Mouse (Mus musculus) cortical plate, adult 2 months (tissue): Measurements from ENCODE around the gene Fbxl14. TPM values are rescaled to one million over a fixed set of nuclear protein-coding genes. Genes with fewer than 3 reads are reported as not detected.
"Not testable (repeated sequence)": the region's sequence is repeated elsewhere in the genome, so short reads cannot be mapped to it uniquely, and the experiment has no call there.

Experiments
- H3K27ac ChIP-seq: fragments of 200-500 bp; 2 replicates; pipeline ENCODE4 v1.5.1; 2012; ENCODE audit warnings: low read length, control low read depth, inconsistent platforms; ENCODE audit not compliant: insufficient read depth
- H3K4me1 ChIP-seq: fragments of 200-500 bp; 2 replicates; pipeline ENCODE4 v1.6.1; 2011; ENCODE audit warnings: low read length; ENCODE audit not compliant: control insufficient read depth, insufficient read depth
- H3K4me3 ChIP-seq: fragments of 200-500 bp; 2 replicates; pipeline ENCODE4 v1.5.1; 2011; ENCODE audit warnings: mild to moderate bottlenecking, low read length, control low read depth; ENCODE audit not compliant: insufficient read depth
- CTCF ChIP-seq: fragments of 200-500 bp; IDR thresholded peaks from 2 replicates; pipeline ENCODE4 v1.5.1; 2011; ENCODE audit warnings: mild to moderate bottlenecking, control low read depth, low read length; ENCODE audit not compliant: insufficient read depth; ENCODE audit errors: extremely low read depth
- POLR2A ChIP-seq: fragments of 200-500 bp; IDR thresholded peaks from 2 replicates; pipeline ENCODE4 v1.6.1; 2011; ENCODE audit warnings: mild to moderate bottlenecking, low read length, control low read depth; ENCODE audit not compliant: insufficient read depth; ENCODE audit errors: extremely low read depth
- polyA plus RNA-seq: library from polyadenylated mRNA; depleted of rRNA; stranded (reverse); fragments of >200 nt; gene quantifications from 2 replicates; pipeline ENCODE4 v1.2.3, GENCODE M21; 2012; rRNA removed

Gene Fbxl14
- polyA plus RNA-seq = 29.0 and 29.4 TPM in 2 replicates

DNA sequence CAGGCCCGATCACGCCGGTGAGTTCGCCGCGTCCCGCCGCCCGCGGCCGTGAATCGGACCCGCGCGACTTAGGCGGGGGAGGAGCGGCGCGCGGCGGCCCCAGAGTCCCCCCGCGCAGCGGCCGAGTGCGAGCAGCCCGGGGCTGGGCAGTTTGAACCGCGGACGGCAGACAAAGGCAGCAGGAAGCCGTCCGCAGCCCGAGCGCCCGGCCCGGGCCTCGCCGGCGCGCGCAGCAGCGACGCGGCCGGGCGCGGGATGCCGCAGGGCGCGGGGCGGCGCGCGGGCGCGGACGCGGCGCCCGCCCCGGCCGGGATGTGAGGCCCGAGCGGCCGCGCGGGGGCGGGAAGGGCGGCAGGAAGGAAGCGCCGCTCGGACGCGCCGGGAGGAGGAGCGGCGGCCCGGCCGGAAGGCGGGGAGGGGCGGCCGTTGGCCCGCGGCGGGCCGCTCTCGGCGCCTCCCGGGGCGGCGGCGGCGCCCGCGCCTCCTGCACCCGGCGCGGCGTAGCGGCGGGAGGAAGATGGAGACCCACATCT is at the start of gene Fbxl14:
Gene Fbxl14 (plus strand): TSS at position 326 of the 533 bp plus-strand sequence.
- Histone ChIP-seq H3K27ac (peak within 1 kb of the TSS; percentile 99), H3K4me1 (peaks cover 10% of the 10 kb centered on the region), H3K4me3 (peak within 1 kb of the TSS; percentile 93)
- TF ChIP-seq CTCF = no peak
- TF ChIP-seq POLR2A = no peak

DNA sequence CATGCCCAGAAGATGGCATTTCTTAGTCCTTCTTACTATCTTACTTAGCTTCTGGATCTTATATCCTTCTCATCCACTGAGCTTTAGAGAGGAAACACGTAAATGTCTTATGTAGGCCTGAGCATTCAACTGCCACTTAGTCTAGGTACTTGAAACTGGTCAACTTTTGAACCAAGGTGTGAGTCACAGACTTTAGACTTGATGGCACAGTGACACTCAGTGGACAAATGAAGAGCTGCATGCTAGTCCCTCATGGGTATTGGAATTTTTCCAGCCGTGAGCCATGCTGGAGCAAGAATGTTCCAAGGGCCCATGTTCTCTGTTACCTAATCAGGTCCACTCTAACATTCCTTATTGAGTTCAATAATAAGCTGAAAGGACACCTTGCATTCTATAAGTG is 49.0 kb upstream of the Fbxl14 start:
- Histone ChIP-seq H3K27ac (no peak overlapping the region), H3K4me3 (no peak overlapping the region), H3K4me1 (no peaks in the 10 kb centered on the region)
- TF ChIP-seq CTCF (peak; percentile 72), POLR2A (no peak)

DNA sequence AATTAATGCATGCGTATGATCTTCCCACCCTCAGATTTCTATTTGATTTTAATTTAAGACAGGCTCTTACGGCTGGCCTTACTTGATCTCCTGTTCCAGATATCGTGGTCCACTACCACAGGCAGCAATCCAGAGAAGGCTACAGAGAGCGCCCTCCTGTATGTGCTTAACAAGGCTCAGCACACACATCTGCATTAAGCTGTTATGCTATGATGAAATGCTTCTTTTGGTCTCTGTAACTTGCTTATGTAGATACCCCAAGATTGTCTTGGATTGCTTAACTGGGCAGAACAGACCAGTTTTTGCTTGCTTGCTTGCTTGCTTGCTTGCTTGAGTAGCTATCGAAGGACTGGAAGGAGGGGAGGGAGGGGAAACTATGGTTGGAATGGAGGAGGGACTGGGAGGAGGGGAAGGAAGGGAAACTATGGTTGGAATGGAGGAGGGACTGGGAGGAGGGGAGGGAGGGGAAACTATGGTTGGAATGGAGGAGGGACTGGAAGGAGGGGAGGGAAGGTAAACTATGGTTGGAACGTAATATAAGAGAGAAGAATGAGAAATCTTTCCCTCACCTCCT is 47.6 kb upstream of the Fbxl14 start:
- Histone ChIP-seq H3K4me3 (no peak overlapping the region), H3K27ac (no peak overlapping the region), H3K4me1 (no peaks in the 10 kb centered on the region)
- TF ChIP-seq POLR2A (no peak), CTCF (no peak)

DNA sequence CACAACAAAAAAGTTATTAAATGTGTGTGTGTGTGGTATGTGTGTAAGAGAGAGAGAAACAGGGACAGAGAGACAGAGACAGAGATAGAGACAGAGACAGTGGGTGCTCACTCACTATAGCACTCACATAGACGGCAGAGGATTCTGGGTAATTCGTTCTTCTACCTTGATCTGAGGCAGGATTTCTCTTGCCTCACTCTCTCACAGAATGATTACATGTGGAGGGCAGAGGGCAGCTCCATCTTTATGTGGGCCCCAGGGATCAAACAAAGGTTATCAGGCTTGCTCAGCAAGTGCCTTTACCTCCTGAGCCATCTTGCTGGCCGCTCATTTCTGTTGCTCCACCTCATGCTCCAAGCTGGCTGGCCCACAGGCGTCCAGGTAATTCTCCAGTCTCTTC is 45.1 kb upstream of the Fbxl14 start:
- no peak overlapping the region for H3K4me3 ChIP-seq
- TF ChIP-seq CTCF (no peak), POLR2A (no peak)
- no peak overlapping the region for H3K27ac ChIP-seq
- H3K4me1 ChIP-seq = no peaks in the 10 kb centered on the region

DNA sequence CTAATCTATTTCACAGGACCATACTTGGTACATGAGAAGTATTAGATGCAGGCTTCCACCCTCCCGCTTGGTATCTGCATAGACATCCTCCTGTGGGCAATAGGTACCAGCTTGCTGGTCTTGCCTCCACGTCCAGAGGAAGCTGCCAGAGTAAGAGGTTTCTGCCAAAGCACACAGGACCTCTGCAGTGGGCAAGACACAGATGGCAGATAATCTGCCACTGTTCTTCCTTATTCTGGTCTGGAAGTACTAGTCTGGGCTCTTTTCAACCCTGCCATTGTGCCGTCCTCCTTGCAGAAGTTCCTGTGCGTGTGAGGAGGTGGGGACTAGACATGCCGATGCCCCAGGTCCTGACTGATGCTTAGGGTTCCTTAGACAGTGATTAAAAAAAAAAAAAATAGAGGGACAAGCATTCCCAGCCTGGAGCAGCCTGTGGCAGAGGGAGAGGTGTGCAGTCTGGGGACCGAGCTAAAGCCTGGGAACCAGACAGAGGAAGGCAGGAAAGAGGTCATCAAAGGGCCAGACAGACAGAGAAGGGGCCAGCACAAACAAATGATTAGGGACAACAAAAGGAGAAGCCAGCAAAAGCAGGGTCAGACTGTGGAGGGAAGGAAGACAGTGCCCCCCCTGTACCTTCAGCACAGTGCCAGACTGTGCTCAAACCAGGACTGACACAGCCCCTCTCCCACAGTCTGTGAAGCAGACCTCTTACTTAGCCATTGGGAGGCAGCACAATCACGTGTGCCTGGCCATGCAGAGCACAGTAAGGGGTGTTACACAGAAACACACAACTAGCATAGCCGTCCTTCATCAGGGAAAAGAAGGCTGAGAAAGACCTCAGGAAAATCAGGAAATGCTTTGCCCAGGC is 41.3 kb upstream of the Fbxl14 start:
- Histone ChIP-seq H3K27ac (no peak overlapping the region), H3K4me3 (no peak overlapping the region), H3K4me1 (no peaks in the 10 kb centered on the region)
- TF ChIP-seq CTCF (no peak), POLR2A (no peak)

DNA sequence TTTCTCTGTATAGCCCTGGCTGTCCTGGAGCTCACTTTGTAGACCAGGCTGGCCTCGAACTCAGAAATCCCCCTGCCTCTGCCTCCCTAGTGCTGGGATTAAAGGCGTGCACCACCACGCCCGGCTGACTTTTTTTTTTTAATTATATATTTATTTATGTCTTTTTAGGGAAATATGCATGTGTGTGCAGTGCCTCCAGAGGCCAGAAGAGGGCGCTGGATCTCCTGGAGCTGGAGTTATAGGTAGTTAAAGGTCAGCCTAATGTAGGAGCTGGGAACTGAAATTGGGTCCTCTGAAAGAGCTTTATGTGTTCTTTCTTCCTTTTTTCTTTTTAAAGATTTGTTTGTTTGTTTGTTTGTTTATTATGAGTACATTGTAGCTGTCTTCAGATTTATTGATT is 36.7 kb upstream of the Fbxl14 start:
- not testable (repeated sequence) for H3K4me1 ChIP-seq, H3K4me3 ChIP-seq, H3K27ac ChIP-seq

DNA sequence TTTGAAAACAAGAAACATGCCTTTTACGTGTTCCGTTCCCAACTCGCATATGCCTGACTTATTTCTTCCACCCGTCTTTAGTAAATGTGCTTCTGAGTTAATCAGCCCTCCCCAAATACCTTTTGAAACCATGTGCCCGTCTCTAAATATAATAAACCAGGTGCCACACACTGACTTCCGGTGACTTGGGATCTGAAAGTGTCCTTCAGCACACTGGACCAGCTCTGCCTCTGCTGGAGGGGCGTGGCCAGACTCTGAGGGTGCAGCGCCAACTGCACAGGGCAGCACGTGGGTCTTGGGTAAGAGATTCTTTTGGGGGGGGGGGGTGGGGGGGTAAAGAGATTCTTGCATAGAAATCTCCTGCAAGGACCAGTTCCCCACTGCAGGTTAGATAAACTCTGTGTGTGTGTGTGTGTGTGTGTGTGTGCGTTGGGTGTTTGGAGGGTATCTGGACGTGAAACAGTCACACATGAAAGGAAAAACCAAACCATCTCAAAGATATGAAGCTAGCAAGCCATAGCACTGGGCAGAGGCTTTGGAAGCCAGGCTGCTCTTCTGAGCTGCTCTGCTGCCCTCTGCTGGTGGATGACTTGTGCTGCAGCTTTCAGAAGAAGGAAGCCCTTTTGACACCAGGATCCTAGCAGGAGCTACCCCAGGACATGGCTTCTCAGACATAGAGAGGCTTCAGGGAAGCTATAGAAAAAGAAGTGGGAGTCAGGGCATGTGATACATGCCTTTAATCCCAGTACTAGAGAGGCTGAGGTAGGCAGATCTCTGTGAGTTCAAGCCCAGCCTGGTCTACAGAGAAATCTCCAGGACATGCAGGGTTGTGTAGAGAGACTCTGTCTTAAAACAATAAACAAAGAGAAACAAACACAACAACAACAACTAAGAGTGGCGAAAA is 35.5 kb upstream of the Fbxl14 start:
- no peak overlapping the region for H3K4me3 ChIP-seq
- no peaks in the 10 kb centered on the region; the same call in 1 of the 2 replicates for H3K4me1 ChIP-seq
- peak; percentile 97 for TF ChIP-seq CTCF
- no peak for TF ChIP-seq POLR2A
- H3K27ac ChIP-seq = no peak overlapping the region

DNA sequence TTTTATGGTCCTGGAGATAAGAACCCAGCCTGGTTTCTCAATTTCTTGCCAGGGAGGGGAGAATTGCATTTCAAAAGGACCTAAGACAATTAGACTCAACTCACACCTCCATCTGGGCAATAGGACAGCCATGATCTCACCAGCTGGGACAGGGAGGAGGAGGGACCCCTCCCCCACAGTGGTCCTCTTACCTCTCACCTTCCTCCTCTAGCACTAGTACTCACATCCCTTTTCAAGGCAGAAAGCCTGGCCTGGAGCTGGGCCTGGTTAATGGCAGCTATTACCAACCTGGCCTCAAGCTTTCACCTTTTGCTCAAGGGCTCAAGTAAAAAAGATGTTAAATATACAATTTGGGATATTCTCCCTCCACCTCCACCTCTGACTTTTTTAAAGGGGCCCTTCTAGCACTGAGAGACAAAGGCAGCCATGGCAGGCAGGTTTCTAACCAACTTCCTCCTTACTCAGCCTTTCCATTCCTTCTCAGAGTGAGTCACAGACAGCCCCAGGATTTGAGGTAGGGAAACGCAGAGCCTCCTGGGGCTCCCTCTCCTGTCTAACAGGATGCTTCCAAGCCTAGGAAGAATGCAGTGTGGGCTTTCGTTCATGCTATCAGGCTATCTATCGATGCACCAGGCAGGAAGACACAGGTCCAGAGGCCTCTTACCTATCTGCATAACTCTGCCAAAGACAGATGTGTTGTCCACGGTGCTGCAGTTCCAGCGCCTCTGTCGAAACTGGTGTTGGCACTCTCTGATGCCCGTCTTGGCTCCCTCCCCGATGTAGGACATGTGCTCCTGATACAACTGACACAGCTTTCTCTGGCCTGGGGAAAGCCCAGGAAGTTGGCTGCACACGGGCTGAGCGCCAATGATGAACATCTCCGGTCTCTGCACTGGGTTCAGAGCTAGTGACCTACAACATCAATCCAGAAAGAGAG is 33.5 kb upstream of the Fbxl14 start:
- H3K4me1 ChIP-seq = no peaks in the 10 kb centered on the region; the same call in 1 of the 2 replicates

More for the DNA sequence above, 33.5 kb upstream of the Fbxl14 start:
- no peak for TF ChIP-seq CTCF
- TF ChIP-seq POLR2A = no peak
- no peak overlapping the region for H3K4me3 ChIP-seq
- H3K27ac ChIP-seq = no peak overlapping the region
